Mouse (Mus musculus) erythroblast, embryonic 14.5 days (primary cell): ENCODE data around the gene Gpa33.

ENCODE experiments used
- GATA1 ChIP-seq: IDR thresholded peaks from 2 replicates; pipeline ENCODE4 v1.6.1; 2012; ENCODE audit warnings: low read length, inconsistent platforms, mixed read lengths
- TAL1 ChIP-seq: IDR thresholded peaks from 3 replicates; pipeline ENCODE4 v1.6.1; 2012; ENCODE audit warnings: low read length, inconsistent platforms, mixed read lengths

DNA sequence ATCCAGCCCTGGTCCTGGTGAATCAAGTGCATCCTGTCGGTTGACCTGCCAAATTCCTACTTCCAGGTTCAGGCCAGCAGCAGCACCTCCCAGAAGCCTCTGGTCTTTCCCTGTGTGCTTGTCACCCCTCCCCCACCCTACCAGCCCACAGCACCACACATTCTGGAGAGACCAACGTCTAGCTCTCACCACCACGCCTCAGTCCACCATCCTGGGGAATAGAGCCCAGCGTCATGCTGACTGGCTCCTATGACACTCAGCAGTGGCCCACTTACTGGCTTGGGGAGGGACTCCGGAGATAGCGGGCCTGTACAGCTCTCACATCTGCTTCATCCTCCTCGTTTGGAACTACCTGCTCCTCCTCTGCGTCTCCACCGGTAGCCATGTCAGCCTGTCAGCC, 3.2 kb upstream of the Gpa33 start:
- TF ChIP-seq GATA1: no peak
- no peak for TF ChIP-seq TAL1
